Mouse (Mus musculus): ENCODE data around the gene Slc38a1. TPM values are rescaled to one million over a fixed set of nuclear protein-coding genes. Genes with fewer than 3 reads are reported as not detected.
A peak's percentile ranks its signal among the peaks of the same experiment; 100 is the strongest.

The Slc38a1 gene
- polyA plus RNA-seq, 1 experiment, result 10.7 TPM

GRCm38 (mm10) chr15:96617555-96617954 is 25.2 kb downstream of the Slc38a1 start:
- no peak for DNase-seq (ENCODE audit: low read depth)

GRCm38 (mm10) chr15:96608671-96609070 is 34.0 kb downstream of the Slc38a1 start:
- DNase-seq (ENCODE audit: low read depth), result no peak

DNA sequence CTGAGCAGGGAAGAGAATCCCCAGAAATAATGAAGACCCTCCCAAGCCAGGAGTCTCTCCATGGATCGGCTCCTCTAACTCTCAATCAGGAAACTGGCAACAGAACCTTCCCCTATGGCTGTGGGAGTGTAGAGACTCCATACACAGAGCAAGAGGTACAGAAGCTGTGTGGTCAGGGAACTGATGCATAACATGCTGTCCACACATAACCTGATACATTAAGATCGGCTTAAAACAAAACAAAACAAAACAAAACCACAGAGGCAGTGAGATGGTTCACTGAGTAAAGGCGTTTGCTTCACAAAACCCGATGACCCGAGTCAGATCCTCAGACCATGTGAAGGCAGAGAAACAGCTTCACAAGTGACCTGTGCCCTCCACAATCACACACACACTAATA is 35.3 kb downstream of the Slc38a1 start:
- no peak for DNase-seq (ENCODE audit: low read depth)

DNA sequence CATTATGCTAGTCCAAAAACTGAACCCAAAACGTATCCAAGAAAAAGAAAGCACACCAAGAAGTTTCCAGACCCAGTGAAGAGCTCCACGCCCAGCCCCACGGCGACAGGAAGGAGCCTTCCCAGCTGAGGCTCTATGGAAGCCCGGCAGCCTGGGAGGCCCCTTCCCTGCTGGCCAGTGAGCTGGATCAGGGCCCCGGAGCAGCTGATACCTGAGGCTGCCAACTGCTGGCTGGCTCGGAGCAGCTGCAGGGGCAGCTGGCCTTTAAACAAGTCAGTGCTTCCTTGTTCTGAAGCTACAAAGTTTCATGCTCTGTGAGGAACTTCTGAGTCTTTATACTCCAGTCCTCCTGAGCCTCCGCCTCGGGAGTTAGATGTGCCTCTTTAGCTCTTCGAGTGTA is 38.4 kb downstream of the Slc38a1 start:
- DNase-seq (ENCODE audit: low read depth), result no peak

GRCm38 (mm10) chr15:96602043-96602442 is 40.7 kb downstream of the Slc38a1 start:
- no peak for DNase-seq (ENCODE audit: low read depth)

GRCm38 (mm10) chr15:96599852-96600781 is 42.6 kb downstream of the Slc38a1 start:
- no peak for DNase-seq (ENCODE audit: low read depth)

DNA sequence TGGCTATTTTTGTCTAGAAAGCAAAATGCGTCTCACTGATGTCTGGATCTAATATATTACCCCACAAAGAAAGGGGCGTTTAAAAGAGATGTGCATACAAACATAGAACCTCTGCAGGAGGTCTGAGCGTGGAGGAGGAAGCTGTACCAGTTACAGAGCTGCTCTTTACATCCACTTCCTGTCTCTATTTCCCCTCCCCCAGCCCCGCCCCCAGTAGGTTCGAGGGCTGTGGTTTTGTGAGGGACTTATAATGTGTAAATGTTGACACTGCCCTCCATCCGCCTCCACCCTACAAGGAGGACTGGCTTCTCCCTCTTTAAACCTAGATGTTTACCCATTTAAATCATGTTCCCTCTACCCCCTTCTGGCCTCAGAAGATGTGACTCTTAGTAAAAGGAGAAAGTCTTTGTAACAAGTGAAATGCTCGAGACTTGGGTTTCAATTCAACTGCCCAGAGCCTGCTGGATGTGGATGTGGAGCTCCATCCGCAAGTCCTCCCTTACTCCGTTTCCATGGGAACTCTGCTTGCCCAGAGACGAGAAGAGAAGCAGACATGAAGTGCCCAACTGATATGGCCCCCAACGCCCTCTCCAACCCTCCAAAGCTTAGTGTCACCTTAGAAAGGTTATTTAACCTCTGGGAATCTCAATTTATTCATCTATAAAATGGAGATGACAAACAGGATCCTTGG is 43.7 kb downstream of the Slc38a1 start:
- DNase-seq (ENCODE audit: low read depth), result no peak

GRCm38 (mm10) chr15:96597116-96597515 is 45.6 kb downstream of the Slc38a1 start:
- DNase-seq (ENCODE audit: low read depth), result no peak

DNA sequence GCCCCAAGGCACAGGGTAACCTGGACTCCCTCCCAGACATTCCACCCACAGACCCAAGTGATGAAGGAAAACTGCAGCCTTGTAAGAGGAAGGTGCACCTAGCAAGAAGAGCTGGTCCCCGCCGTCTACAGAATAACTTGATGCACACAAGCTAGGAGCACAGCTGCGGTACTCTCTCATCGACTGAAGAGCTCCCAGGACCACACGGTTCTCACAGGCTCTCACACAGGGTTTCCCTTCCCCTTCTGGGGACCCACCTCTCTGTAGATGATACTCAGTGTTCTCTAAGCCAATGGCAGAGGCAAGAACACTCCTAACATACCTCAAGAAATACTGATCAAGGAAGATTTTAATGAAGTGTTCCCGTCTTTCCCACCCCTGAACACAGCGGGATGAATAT is 48.4 kb downstream of the Slc38a1 start:
- DNase-seq (ENCODE audit: low read depth), result no peak

GRCm38 (mm10) chr15:96593866-96594265 is 48.8 kb downstream of the Slc38a1 start:
- no peak for DNase-seq (ENCODE audit: low read depth)

GRCm38 (mm10) chr15:96593457-96593856 is 49.3 kb downstream of the Slc38a1 start:
- DNase-seq (ENCODE audit: low read depth), result no peak

DNA sequence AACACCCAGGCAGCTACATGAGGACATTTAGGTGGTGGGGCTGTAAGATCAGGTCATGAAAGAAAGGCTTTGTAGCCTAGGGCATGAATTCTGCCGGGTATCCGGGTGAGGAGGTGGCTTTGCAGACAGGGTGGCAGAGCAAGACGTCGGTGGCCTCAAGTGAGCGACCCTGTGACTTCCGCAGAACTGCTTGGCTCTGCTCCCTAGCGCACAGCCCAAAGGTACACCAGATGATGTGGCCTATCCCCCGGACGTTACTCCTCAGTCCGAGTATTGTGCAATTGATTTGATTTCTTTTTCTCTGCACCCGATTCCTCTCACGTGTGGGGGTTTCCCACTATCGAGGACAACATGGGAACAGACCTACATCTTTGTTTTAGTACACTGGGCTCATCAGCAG is 49.7 kb downstream of the Slc38a1 start:
- no peak for DNase-seq (ENCODE audit: low read depth)

DNA sequence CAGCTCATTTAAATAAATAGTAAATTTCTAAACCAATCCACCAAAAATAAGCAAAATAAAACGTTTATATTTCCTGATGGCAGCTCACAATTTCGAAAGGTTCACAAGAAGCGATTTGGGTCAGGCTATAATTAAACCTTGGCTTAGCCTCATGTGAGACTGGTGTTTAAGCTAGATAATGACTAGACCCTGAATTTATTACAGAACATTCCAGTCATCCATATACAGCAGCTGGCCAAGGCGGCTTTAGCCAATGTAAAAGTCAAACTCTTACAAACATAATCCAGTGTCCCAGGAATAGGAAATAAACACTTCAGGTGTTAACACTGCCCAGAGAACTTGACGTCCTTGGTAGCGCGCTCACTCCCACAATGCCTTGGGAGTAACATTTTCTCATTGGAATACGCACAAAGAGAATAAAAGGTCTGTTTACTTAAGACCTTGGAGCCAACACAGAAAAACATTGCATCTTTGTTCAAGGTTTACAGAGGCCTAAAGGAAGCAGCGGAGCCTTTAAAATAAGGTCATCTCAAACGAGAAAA is 50.8 kb downstream of the Slc38a1 start:
- no peak for DNase-seq (ENCODE audit: low read depth)

DNA sequence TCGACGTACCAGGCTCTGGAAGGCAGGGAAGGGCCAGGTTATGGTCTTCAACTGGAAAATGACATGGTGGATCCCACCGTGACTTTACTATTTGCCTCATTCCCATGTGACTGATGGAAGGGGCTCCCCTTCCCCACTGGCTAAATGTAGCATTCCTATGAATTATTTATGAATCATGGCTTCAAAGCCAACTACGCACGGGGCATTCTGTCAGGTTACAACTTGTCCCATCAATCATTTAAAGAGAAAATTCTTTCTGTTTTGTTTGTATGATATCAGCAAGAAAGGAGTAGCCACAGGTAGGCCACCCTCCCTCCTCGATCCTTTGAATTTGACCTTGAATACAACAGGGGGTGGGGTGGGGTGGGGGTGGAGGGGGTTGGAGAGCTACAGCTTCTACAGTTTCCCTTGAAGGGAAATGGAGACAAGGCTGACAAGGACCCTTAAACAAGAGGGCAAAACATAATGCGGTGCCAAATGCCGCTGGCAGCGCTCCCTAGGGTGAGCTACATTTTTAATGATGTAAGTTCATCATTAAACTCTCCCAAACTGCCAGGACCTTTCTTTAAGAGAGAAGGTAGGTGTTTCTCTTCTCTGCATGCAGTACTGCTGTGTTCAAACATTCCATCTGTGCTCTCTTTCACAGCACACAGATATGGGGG is 53.6 kb downstream of the Slc38a1 start:
- no peak for DNase-seq (ENCODE audit: low read depth)

DNA sequence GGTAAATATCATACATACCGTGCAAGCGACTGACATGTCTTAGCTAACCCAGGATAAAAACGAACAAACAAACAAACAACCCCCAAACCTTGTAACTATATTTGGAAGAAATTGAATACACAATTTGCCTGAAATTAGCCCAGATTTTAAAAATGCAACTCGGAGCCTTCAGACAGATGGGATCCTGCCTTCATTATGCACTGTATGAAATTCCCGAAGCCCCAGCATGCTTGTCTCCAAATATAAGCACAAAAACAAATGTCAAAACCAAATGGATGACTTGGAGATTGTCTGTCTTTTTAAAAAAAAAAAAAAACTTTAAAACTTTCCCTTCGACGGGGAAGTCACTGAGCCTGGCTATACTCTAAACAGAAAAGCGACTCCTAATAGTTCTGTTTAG is 54.7 kb downstream of the Slc38a1 start:
- DNase-seq (ENCODE audit: low read depth), result no peak

DNA sequence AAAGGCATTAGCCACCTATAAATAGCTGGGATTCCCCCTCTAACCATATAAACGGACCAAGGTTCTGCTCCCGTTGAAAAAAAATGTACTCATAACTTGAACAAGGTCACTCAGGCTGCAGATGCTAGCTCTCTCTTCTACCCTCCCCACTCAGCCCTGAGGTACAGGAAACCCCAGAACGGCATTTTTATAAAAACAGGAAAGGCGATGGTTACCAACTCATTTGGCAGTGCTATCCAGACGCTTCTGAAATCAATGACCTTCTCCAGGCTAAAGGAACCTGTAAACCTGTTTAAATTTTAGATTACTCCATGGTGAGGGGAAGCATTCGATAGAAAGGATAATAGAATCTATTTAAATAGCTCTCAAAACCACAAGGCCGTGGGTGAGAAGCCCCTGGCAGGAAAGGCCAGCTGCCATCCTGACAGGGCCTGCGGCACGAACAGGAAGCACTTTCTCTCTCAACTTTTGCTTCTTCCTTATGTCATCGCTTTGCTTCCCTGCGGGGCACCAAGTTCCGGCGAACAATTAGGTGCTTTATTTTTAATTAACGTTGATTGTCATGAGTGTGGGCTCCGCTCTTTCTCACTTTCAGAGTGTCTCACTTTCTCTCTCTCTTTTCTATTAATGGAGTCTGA is 59.2 kb downstream of the Slc38a1 start:
- DNase-seq (ENCODE audit: low read depth), result no peak

DNA sequence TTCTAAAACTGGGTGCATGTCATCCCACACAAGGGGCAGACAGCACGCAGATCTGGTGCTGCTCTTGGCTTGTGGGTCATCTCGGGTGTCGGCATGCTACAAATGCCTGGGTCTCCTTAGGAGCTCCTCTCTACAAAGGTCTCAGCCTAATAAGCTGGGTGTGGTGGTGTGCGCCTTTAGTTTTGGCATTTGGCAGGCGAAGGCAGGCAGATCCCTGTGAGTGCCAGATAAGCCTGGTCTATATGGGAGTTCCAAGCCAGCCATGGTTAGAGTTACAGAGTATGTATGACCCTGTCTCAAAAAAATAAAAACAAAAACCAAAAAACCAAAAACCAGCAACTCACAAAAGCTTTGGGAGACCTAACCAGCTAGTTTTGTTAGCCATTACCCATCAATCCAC is 65.7 kb downstream of the Slc38a1 start:
- DNase-seq (ENCODE audit: low read depth), result no peak

DNA sequence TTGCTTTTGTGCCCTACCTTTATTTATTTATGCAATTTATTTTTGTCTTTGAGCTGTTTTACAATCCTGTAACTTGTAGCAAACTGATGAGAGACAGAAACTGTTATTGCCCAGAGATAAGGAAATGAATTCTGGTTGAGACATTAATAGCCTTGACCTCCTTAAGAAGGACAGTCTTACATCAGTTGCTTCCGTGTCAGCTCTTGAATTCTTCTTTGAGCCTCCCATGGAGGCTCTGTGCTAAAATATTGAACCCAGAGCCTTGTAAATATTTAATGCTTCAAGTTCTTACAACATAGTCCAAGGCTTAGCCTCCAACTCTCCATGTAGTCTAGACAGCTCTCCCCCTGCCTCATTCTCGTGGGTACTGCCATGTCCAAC is 73.7 kb downstream of the Slc38a1 start:
- no peak for DNase-seq (ENCODE audit: low read depth)

GRCm38 (mm10) chr15:96568271-96568982 is 74.3 kb downstream of the Slc38a1 start:
- peak; percentile 56 for DNase-seq (ENCODE audit: low read depth)

DNA sequence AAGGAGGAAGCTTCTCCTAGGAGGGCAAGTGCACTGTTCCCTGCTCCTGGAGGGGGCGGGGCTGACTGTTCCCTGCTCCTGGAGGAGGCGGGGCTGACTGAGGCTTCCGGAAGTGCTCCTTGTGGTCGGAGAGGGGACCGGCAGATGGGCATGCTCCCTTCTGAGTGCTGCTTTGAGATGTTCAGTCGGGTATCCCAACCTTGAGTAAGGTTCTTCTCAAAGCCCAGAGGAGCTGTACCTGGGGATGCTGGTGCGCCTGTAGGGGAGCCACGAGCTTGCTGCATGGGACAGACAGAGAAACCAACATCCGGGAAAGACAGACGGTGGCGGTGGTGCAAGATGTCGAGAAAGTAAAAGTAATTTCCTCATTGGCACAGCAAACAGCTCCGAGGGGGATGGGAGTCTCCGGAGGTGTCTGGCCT is 75.9 kb downstream of the Slc38a1 start:
- DNase-seq (ENCODE audit: low read depth), result no peak

- no peak for DNase-seq (ENCODE audit: low read depth)
Measured at GRCm38 (mm10) chr15:96563852-96564251, 78.9 kb downstream of the Slc38a1 start.

Measured in gonadal fat pad, adult 2 months (tissue).